Mouse (Mus musculus): ENCODE measurements around the gene Naa80.

GRCm38 (mm10) chr9:107587833-107588639 lies 9.3 kb downstream of the Naa80 start:
- TF ChIP-seq CTCF (conservative IDR thresholded peaks at IDR 0.05; ENCODE audit: low read length) = no peak
- no peak for TF ChIP-seq POU5F1 (IDR thresholded peaks at IDR 0.05; ENCODE audit: borderline replicate concordance, low read length)
- no peak for TF ChIP-seq NANOG (IDR thresholded peaks at IDR 0.05; ENCODE audit: borderline replicate concordance, low read length)
